In genomic region chr9:41950991-41951451, GRCm38 (mm10) we compare ENCODE assay signal across 8 mouse cellular contexts.
DNase-seq lines count a peak whose midpoint lies in the region; ATAC-seq and TF ChIP-seq lines count a peak whose summit lies in the region.

No protein-coding gene starts in this region.

- no peaks in the 10 kb centered on the region for H3K9me3 ChIP-seq in intestine, postnatal 0 days (ENCODE audit: control insufficient read depth)
- no peaks in the 10 kb centered on the region for H3K9me3 ChIP-seq in midbrain, embryonic 11.5 days (ENCODE audit: control insufficient read depth, low read length)

- H3K4me2 ChIP-seq in intestine, postnatal 0 days (replicated peaks; ENCODE audit: low read depth): peak overlapping the region; percentile 70
- H3K4me2 ChIP-seq in midbrain, embryonic 11.5 days: peak overlapping the region; percentile 67

- H3K4me1 ChIP-seq in intestine, postnatal 0 days (replicated peaks; ENCODE audit: control insufficient read depth, insufficient read depth, low read length): no peaks in the 10 kb centered on the region
- peaks cover 33% of the 10 kb centered on the region for H3K4me1 ChIP-seq in midbrain, embryonic 11.5 days (ENCODE audit: control insufficient read depth, insufficient read depth, low read length)

- peak; percentile 90 for DNase-seq in adrenal gland, adult 2 months
- DNase-seq in embryo, embryonic 11 days: peak; percentile 94
- peak; percentile 84 for DNase-seq in left cerebral cortex, postnatal 4 days
- peak; percentile 99 for DNase-seq in midbrain, embryonic 11.5 days (ENCODE audit: low spot score, missing footprints)
- DNase-seq in skeletal muscle tissue, adult 2 months (ENCODE audit: low read depth, low spot score): peak; percentile 85

- TF ChIP-seq CTCF in intestine, postnatal 0 days (IDR thresholded peaks at IDR 0.05; ENCODE audit: low read depth): peak; percentile 97

- H3K4me3 ChIP-seq in intestine, postnatal 0 days (ENCODE audit: low read depth, low read length): peak overlapping the region; percentile 37
- peak overlapping the region; percentile 38 for H3K4me3 ChIP-seq in midbrain, embryonic 11.5 days (ENCODE audit: low read depth, low read length)

- intact Hi-C loops in left cerebral cortex, postnatal 4 days (cut with DNase I): loop anchor here (1.0 to 5.0 kb wide), 5 partner anchors 215 to 724 kb away; no protein-coding TSS in a partner anchor

- ATAC-seq in granulocyte monocyte progenitor cell, adult 5-6 weeks (replicated peaks; ENCODE audit: poor library complexity, severe bottlenecking): peak; percentile 91
- ATAC-seq in intestine, postnatal 0 days: peak; percentile 75
- peak; percentile 77 for ATAC-seq in midbrain, embryonic 11.5 days (ENCODE audit: low FRiP score)
- ATAC-seq in erythroid progenitor cell, adult 5-6 weeks (replicated peaks; ENCODE audit: low FRiP score, poor library complexity, severe bottlenecking): no peak

- H3K9ac ChIP-seq in intestine, postnatal 0 days (ENCODE audit: low read depth, low read length): peak overlapping the region; percentile 18
- peak overlapping the region; percentile 80 for H3K9ac ChIP-seq in midbrain, embryonic 11.5 days (ENCODE audit: low read length)

- no peaks in the 10 kb centered on the region for H3K27me3 ChIP-seq in intestine, postnatal 0 days (replicated peaks; ENCODE audit: control insufficient read depth, insufficient read depth, low read length)
- no peaks in the 10 kb centered on the region for H3K27me3 ChIP-seq in midbrain, embryonic 11.5 days (ENCODE audit: control insufficient read depth, insufficient read depth, low read length)

- H3K27ac ChIP-seq in intestine, postnatal 0 days (ENCODE audit: low read depth, low read length): peak overlapping the region; percentile 37
- peak overlapping the region; percentile 87 for H3K27ac ChIP-seq in midbrain, embryonic 11.5 days (ENCODE audit: low read depth, low read length)

- WGBS in intestine, postnatal 0 days: under 1% methylated on average over 21 of the region's 21 CpGs
- 0% methylated on average over 21 of the region's 21 CpGs for WGBS in midbrain, embryonic 11.5 days

- no peaks in the 10 kb centered on the region for H3K36me3 ChIP-seq in intestine, postnatal 0 days (ENCODE audit: control insufficient read depth, insufficient read depth)
- no peaks in the 10 kb centered on the region for H3K36me3 ChIP-seq in midbrain, embryonic 11.5 days (ENCODE audit: control insufficient read depth, insufficient read depth, low read length)
